Comparison of ENCODE assay signal across 8 mouse cellular contexts in genomic region chr16:81330539-81330938, GRCm38 (mm10).
DNase-seq lines count a peak whose midpoint lies in the region; ATAC-seq and TF ChIP-seq lines count a peak whose summit lies in the region.
"Had no signal": no experiment of that assay in that cellular context is flagged by ENCODE, and none has a peak within 500 bp of the region (broad histone marks: within the 10 kb centered on the region; RNA-seq: fewer than 3 reads in every experiment).

No protein-coding gene starts in this region.

- H3K27me3 ChIP-seq in limb, embryonic 11.5 days (ENCODE audit: control insufficient read depth, insufficient read depth, low read length) = no peaks in the 10 kb centered on the region
- H3K27me3 ChIP-seq: embryonic facial prominence, embryonic 15.5 days had no signal

- TF ChIP-seq POLR2A in cortical plate, adult 2 months (IDR thresholded peaks at IDR 0.05; ENCODE audit: extremely low read depth, insufficient read depth, low read length) = no peak

- ATAC-seq in limb, embryonic 11.5 days (ENCODE audit: insufficient number of reproducible peaks, low FRiP score, low TSS enrichment, low read depth) = no peak

- no peaks in the 10 kb centered on the region; the same call in 1 of the 2 replicates for H3K4me1 ChIP-seq in cortical plate, adult 2 months (ENCODE audit: control insufficient read depth, insufficient read depth, low read length)
- no peaks in the 10 kb centered on the region for H3K4me1 ChIP-seq in limb, embryonic 11.5 days (ENCODE audit: control insufficient read depth, insufficient read depth, low read length)
- H3K4me1 ChIP-seq: embryonic facial prominence, embryonic 15.5 days had no signal

- no peaks in the 10 kb centered on the region for H3K36me3 ChIP-seq in limb, embryonic 11.5 days (ENCODE audit: control insufficient read depth, insufficient read depth, low read length)
- H3K36me3 ChIP-seq: embryonic facial prominence, embryonic 15.5 days had no signal

- 17% methylated on average over 2 of the region's 2 CpGs for WGBS in limb, embryonic 11.5 days

- TF ChIP-seq CTCF in cortical plate, adult 2 months (IDR thresholded peaks at IDR 0.05; ENCODE audit: extremely low read depth, insufficient read depth, low read length) = peak; percentile 49; the same call in 1 of the 2 replicates

- no peak overlapping the region for H3K27ac ChIP-seq in cortical plate, adult 2 months (ENCODE audit: insufficient read depth, low read length)
- H3K27ac ChIP-seq in limb, embryonic 11.5 days (replicated peaks; ENCODE audit: low read depth, low read length) = no peak overlapping the region
- H3K27ac ChIP-seq: embryonic facial prominence, embryonic 15.5 days had no signal

- H3K9ac ChIP-seq in limb, embryonic 11.5 days (ENCODE audit: low read length) = no peak overlapping the region
- H3K9ac ChIP-seq: embryonic facial prominence, embryonic 15.5 days had no signal

- H3K4me2 ChIP-seq in limb, embryonic 11.5 days (ENCODE audit: low read depth, severe bottlenecking) = no peak overlapping the region
- H3K4me2 ChIP-seq: embryonic facial prominence, embryonic 15.5 days had no signal

- no peak overlapping the region for H3K4me3 ChIP-seq in cortical plate, adult 2 months (ENCODE audit: insufficient read depth, low read length)
- H3K4me3 ChIP-seq in limb, embryonic 11.5 days (ENCODE audit: low read depth, low read length) = no peak overlapping the region
- H3K4me3 ChIP-seq: embryonic facial prominence, embryonic 15.5 days had no signal

- no peaks in the 10 kb centered on the region for H3K9me3 ChIP-seq in limb, embryonic 11.5 days (ENCODE audit: control insufficient read depth, low read length)
- H3K9me3 ChIP-seq: embryonic facial prominence, embryonic 15.5 days had no signal

- DNase-seq in lung, adult 18-20 months = peak; percentile 4 to 7
- DNase-seq in lung, postnatal 25 days (ENCODE audit: low spot score) = no peak
- peak; percentile 33 for DNase-seq in adipocyte (ENCODE audit: low spot score)
- DNase-seq in induced T-regulatory cell, adult 2 months (ENCODE audit: low read depth) = peak; percentile 5
- DNase-seq in limb, embryonic 11.5 days (ENCODE audit: low spot score) = peak; percentile 58
- DNase-seq in right cerebral cortex, postnatal 10 days (ENCODE audit: low spot score in 2 of 2) = peak; percentile 48 to 58
